Mouse (Mus musculus) E14TG2a.4 (cell line): ENCODE results near the gene Rab4a.

Experiments used
- CTCF ChIP-seq: conservative IDR thresholded peaks from 2 replicates; pipeline ENCODE4 v1.5.1; 2014; ENCODE audit warnings: low read length
- NANOG ChIP-seq: IDR thresholded peaks from 2 replicates; pipeline ENCODE4 v1.6.1; 2014; ENCODE audit warnings: borderline replicate concordance, low read length, mixed read lengths
- POU5F1 ChIP-seq: IDR thresholded peaks from 2 replicates; pipeline ENCODE4 v1.6.1; 2014; ENCODE audit warnings: low read length, borderline replicate concordance

DNA sequence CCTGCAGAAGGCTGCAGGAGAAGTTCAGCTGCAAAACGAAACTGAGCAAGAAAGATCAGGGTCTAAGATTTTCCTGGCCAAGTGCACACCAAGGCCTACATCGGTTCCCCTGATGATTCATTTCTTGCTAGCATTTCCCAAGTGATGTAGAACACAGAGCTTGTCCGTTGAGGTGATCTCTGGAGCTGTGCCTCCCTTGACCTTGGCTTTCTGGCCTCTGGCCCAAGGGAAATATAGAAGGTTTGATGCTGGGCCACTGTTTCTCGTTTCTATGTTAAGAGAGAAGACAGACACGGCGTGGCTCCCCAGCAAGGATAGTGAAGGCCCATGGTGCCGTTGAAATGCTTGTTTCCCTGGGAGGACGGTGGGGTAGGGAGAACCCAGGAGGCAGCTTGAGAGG, 37.9 kb upstream of the Rab4a start:
- no peak for TF ChIP-seq CTCF
- TF ChIP-seq POU5F1 = no peak
- TF ChIP-seq NANOG = no peak
